In genomic region chr9:25309505-25310182, GRCm38 (mm10) we compare ENCODE assay signal across 9 mouse cellular contexts. TPM values are rescaled to one million over a fixed set of nuclear protein-coding genes. Genes with fewer than 3 reads are reported as not detected.
DNase-seq lines count a peak whose midpoint lies in the region; ATAC-seq and TF ChIP-seq lines count a peak whose summit lies in the region.
"Had no signal": no experiment of that assay in that cellular context is flagged by ENCODE, and none has a peak within 500 bp of the region (broad histone marks: within the 10 kb centered on the region; RNA-seq: fewer than 3 reads in every experiment).

No protein-coding gene starts in this region.

- peaks cover 36% of the 10 kb centered on the region for H3K36me3 ChIP-seq in heart, embryonic 10.5 days
- peaks cover 24% of the 10 kb centered on the region for H3K36me3 ChIP-seq in hindbrain, embryonic 13.5 days

- peak; percentile 68 for DNase-seq in heart, adult 8-10 months (ENCODE audit: low spot score)
- DNase-seq in heart, embryonic 10.5 days (ENCODE audit: low spot score), result no peak
- DNase-seq in CD8-positive naive resting alpha-beta T cell, adult 2 months (ENCODE audit: low read depth in 2 of 2, low spot score in 2 of 2), result peak; percentile 24 to 67
- peak; percentile 28 to 63 for DNase-seq in cerebellum, adult 2 months
- DNase-seq in lung, adult 2 months, result no peak
- peak; percentile 70 for DNase-seq in retina, postnatal 7 days (ENCODE audit: low read depth, low spot score)
- no peak for DNase-seq in urinary bladder, adult 2 months (ENCODE audit: low spot score)

- no peaks in the 10 kb centered on the region for H3K9me3 ChIP-seq in heart, embryonic 10.5 days
- H3K9me3 ChIP-seq in hindbrain, embryonic 13.5 days, result no peaks in the 10 kb centered on the region
- H3K9me3 ChIP-seq: embryonic facial prominence, embryonic 13.5 days had no signal

- H3K4me2 ChIP-seq in hindbrain, embryonic 13.5 days, result no peak overlapping the region
- H3K4me2 ChIP-seq: embryonic facial prominence, embryonic 13.5 days had no signal

- no peak overlapping the region for H3K4me3 ChIP-seq in heart, embryonic 10.5 days
- H3K4me3 ChIP-seq in cerebellum, adult 2 months (replicated peaks; ENCODE audit: insufficient read depth, low read depth, low read length), result no peak overlapping the region
- no peak overlapping the region for H3K4me3 ChIP-seq in hindbrain, embryonic 13.5 days
- H3K4me3 ChIP-seq in lung, adult 2 months (replicated peaks; ENCODE audit: extremely low read depth, low read depth, low read length), result no peak overlapping the region
- H3K4me3 ChIP-seq: embryonic facial prominence, embryonic 13.5 days had no signal

- peak; percentile 63 for TF ChIP-seq CTCF in cerebellum, adult 2 months (IDR thresholded peaks at IDR 0.05; ENCODE audit: borderline replicate concordance, insufficient read depth, low read depth, low read length)
- peak; percentile 52; the same call in 1 of the 2 replicates for TF ChIP-seq CTCF in lung, adult 2 months (IDR thresholded peaks at IDR 0.05; ENCODE audit: insufficient read depth, low read length)

- H3K9ac ChIP-seq in hindbrain, embryonic 13.5 days, result no peak overlapping the region
- H3K9ac ChIP-seq: embryonic facial prominence, embryonic 13.5 days had no signal

- peak; percentile 80 for ATAC-seq in hindbrain, embryonic 13.5 days (ENCODE audit: low FRiP score)

- WGBS in heart, embryonic 10.5 days, result 71% methylated on average over 1 of the region's 1 CpGs
- 91% methylated on average over 1 of the region's 1 CpGs for WGBS in cerebellum, adult 2 months
- 94% methylated on average over 1 of the region's 1 CpGs for WGBS in hindbrain, embryonic 13.5 days
- 68% methylated on average over 1 of the region's 1 CpGs for WGBS in lung, adult 2 months

- no peaks in the 10 kb centered on the region for H3K27me3 ChIP-seq in heart, embryonic 10.5 days (ENCODE audit: insufficient read depth, poor library complexity, severe bottlenecking)
- H3K27me3 ChIP-seq in cerebellum, adult 2 months (ENCODE audit: control insufficient read depth, insufficient read depth, low read length), result no peaks in the 10 kb centered on the region
- no peaks in the 10 kb centered on the region for H3K27me3 ChIP-seq in hindbrain, embryonic 13.5 days
- H3K27me3 ChIP-seq: embryonic facial prominence, embryonic 13.5 days had no signal

- H3K4me1 ChIP-seq in heart, embryonic 10.5 days, result no peaks in the 10 kb centered on the region
- H3K4me1 ChIP-seq in cerebellum, adult 2 months (ENCODE audit: control insufficient read depth, insufficient read depth, low read length), result no peaks in the 10 kb centered on the region
- no peaks in the 10 kb centered on the region for H3K4me1 ChIP-seq in hindbrain, embryonic 13.5 days (replicated peaks)
- H3K4me1 ChIP-seq in lung, adult 2 months (ENCODE audit: control insufficient read depth, insufficient read depth, low read length), result no peaks in the 10 kb centered on the region
- H3K4me1 ChIP-seq: embryonic facial prominence, embryonic 13.5 days had no signal

- no peak overlapping the region for H3K27ac ChIP-seq in heart, embryonic 10.5 days
- no peak overlapping the region for H3K27ac ChIP-seq in cerebellum, adult 2 months (ENCODE audit: insufficient read depth, low read length)
- no peak overlapping the region for H3K27ac ChIP-seq in hindbrain, embryonic 13.5 days
- H3K27ac ChIP-seq: embryonic facial prominence, embryonic 13.5 days had no signal

- no peak for TF ChIP-seq POLR2A in cerebellum, adult 2 months (IDR thresholded peaks at IDR 0.05; ENCODE audit: borderline replicate concordance, insufficient read depth, low read length)
- no peak for TF ChIP-seq POLR2A in lung, adult 2 months (IDR thresholded peaks at IDR 0.05; ENCODE audit: borderline replicate concordance, extremely low read depth, low read depth, low read length)

RNA-seq across cellular contexts. Expression of gene Sept7, which starts 57.4 kb away (rescaled TPM):
- total RNA-seq in heart, adult 8-10 months (2022), result 100 to 1,000 TPM in 3 of 4 experiments, 10 to 100 TPM in 1; 97.5 to 117 (median 108) TPM
- polyA plus RNA-seq in heart, embryonic 10.5 days (2016; fragmentation: Nextera tagmentation; extraction: Ambion mirVana), result 258 and 291 TPM in 2 replicates
- 225 and 240 TPM in 2 replicates for polyA plus RNA-seq in cerebellum, adult 2 months (2012; rRNA removed)
- polyA plus RNA-seq in hindbrain, embryonic 13.5 days (2015; fragmentation: Nextera tagmentation; extraction: Ambion mirVana), result 264 and 267 TPM in 2 replicates
- 10.3 and 21.3 TPM in 2 replicates for polyA plus RNA-seq in lung, adult 2 months (2012; rRNA removed)
- 112 and 123 TPM in 2 replicates for polyA plus RNA-seq in urinary bladder, adult 2 months (2012; rRNA removed)

Comparison
In these comparisons a context has a peak if more than half of its experiments do, and no peak if none do; other contexts are left out.
1. DNase-seq: peak in heart, adult 8-10 months (single experiment), CD8-positive naive resting alpha-beta T cell, adult 2 months (2 of 2), cerebellum, adult 2 months (2 of 2) and retina, postnatal 7 days (single experiment); none in heart, embryonic 10.5 days (single experiment), lung, adult 2 months (single experiment) and urinary bladder, adult 2 months (single experiment).